Mouse (Mus musculus) spleen, postnatal 14 days (tissue): ENCODE measurements around the gene Arl2.

Source experiments
- DNase-seq, 2 experiments: peaks; one replicate each; pipeline ENCODE4 v3.0.0; 2021 to 2022; ENCODE audit warnings: low spot score in 2 of 2

Arl2 gene

GRCm38 (mm10) chr19:6126789-6127580 lies 14.4 kb downstream of the Arl2 start:
- DNase-seq: no peak

DNA sequence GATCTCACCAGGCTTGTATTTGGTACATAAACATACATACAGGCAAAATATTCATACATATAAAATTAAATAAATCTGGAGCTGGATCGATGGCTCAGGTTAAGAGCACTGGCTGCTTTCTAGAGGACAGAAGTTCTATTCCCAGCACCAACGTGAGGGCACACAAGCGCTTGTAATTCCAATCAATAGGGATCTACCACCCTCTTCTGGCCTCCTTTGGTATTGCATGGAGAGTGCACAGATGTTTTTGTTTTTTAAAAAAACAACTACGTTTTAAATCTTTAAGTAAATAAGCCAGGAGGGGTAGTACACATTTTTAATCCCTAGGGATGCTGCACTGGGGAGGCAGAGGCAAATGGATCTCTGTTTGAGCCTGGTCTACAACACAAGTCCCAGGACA lies 15.1 kb downstream of the Arl2 start:
- peak in 1 of 2 experiments; percentile 69 for DNase-seq

- no peak for DNase-seq
Measured at GRCm38 (mm10) chr19:6124898-6125297, 16.4 kb downstream of the Arl2 start.

DNA sequence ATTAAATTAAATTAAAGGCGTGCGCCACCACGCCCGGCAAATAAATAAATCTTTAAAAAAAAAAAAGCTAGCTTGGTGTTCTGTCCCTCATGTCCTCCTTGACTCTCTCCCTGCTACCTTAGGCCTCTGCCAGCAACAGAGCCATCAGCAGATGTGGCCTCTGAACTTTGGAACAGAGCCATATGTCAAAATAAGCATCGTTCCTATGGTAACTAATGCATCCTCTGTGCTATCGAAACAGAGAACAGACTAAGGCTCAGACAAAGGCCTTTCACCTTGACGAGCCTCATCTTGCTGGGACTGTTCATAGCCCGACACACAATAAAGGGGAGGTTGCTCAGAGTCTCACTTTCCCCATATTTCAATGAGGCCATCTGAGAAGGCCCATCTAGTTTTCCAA lies 18.0 kb downstream of the Arl2 start:
- DNase-seq: no peak

- no peak for DNase-seq
Measured at GRCm38 (mm10) chr19:6121761-6122160, 19.6 kb downstream of the Arl2 start.

GRCm38 (mm10) chr19:6118677-6119185 lies 22.6 kb downstream of the Arl2 start:
- no peak for DNase-seq

- DNase-seq: peak; percentile 76 to 80
Measured at GRCm38 (mm10) chr19:6117986-6118676, 23.2 kb downstream of the Arl2 start, which contains the start of gene Sac3d1. Sac3d1 (minus strand) TSS chr19:6118650.

DNA sequence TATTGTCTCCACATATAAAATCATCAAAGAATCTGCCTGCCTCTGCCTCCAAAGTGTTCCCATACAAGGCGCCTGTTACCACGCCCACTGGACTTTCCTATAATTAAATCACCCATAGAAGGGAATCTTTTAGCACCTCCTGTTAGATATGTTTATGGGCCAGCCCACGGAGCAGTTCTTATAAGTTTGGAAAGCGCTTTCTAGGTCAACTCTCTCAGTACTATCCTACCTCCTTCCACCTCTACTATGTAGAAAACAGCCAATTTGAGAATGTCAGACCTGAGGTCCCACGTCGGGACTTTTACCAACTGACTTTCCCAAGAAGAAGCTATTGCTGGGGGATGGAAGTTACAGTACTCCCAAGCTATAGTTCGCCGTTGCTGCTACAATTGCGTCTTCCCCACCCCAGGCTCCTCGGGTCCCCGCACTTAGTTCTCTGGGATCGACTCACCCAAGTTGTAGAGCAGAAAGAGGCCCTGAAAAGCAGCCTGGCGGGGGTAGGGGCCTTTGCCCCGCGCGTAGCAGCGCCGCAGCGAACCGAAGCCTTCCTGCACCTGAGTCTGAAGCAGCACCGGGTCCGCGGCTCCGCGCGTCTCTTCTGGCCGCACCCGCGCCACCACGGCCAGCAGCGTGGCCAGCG lies 23.9 kb downstream of the Arl2 start:
- no peak for DNase-seq

GRCm38 (mm10) chr19:6116113-6116850 lies 25.1 kb downstream of the Arl2 start:
- DNase-seq: no peak

DNA sequence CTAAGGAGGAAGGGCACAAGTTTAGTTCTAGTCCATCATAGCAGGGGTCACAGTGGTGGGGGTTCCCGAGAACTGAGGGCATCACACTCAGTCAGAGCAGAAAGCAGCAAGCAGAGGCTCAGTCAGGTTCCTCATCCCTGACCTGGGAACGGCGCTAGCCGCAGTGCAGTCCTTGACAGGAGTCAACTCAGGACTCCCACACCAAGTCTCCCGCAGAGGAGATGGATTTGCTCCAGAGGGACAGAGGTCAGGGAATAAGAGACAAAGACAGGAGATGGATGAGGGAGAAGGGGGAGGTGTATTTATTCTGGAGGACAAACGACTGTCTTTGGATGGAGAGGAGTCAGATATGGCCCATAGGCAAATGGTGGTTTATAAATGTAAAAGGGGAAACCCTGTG lies 28.2 kb downstream of the Arl2 start:
- no peak for DNase-seq

GRCm38 (mm10) chr19:6105586-6105985 lies 35.8 kb downstream of the Arl2 start, which contains the start of gene Naaladl1:
Naaladl1 (plus strand) TSS chr19:6105782.
- no peak for DNase-seq

GRCm38 (mm10) chr19:6104476-6104875 lies 36.9 kb downstream of the Arl2 start:
- DNase-seq: no peak

- peak; percentile 72 to 74 for DNase-seq
Measured at GRCm38 (mm10) chr19:6102169-6102853, 39.0 kb downstream of the Arl2 start.

DNA sequence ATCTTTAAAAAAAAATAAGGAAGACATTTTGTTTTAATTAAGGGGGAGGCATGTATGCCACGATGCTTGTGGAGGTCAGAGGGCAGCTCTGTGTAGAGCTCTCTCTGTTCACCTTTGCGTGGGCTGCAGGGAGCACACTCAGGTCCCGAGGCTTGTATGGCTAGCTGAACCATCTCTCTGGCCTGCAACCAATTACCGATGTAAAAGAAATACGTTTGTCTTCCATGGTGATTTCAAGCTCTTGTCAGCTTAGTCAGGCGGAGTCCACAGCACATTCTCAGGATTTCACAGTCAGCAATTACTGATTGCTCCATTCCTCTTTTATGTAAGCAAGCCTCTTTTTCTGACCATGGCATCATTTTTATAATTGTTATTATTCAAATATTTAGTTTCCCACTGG lies 40.2 kb downstream of the Arl2 start:
- DNase-seq: no peak

DNA sequence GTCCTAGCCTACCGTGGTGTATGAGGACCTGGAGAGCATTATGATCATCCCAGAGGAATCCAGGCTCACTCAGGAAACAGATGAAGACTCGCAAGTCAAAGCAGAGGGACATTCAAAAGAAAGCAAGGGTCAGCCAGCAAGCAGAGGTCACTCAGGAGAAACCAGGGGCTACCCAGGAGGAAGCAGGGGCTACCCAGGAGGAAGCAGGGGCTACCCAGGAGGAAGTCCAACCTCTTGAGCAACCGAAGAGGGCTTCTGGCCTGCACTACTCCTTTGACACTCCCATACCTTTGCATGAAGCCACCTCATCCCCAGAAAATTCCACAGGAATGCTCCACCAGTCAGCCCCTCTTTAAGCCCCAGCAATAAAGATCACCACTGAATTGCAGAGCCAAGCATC lies 43.5 kb downstream of the Arl2 start:
- DNase-seq: no peak

- DNase-seq: no peak
Measured at GRCm38 (mm10) chr19:6094119-6094518, 47.2 kb downstream of the Arl2 start, which contains the start of gene AC131692.1. AC131692.1 (plus strand) TSS chr19:6094419.

DNA sequence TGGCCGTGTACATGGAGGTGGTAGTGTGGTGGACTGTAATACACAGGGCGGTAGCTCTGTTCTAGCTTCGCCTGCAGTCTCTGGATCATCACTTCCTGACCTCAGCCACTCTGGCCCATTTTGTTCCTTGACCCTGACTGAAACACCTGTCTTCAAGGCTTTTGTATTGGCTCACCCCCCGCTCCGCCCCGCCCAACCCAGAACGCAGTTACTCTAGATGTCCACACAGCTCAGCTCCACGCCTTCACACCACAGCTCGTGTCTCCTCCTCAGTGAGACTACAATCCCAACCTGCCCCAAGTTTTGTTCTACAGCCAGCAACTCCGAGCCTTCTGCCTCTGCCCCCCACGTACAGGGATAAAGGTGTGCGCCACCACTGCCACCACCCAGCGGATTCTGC lies 52.5 kb downstream of the Arl2 start:
- DNase-seq: no peak

DNA sequence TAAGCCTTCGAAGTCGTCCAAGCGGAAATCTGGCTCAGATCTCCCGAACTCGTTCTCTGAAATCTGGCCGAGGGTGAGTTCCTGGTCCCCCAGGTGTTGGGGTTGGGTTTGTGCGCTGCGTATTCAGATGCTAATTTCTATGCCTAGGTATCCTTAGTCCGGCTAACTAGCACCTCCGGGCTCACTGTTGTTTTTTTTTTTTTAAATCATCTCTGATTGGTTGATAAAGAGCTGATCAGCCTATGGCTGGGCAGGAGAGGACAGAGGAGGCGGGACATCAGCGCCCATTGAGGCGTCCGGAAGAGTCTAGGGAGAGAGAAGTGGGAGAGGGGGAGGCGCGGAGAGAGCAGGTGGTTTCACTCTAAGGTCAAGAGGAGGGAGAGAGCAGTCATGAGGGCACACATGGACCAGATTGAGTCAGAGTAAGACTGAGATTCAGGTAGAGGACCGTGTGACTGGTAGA lies 55.9 kb downstream of the Arl2 start:
- peak; percentile 47 to 49 for DNase-seq

- peak; percentile 91 to 95 for DNase-seq
Measured at GRCm38 (mm10) chr19:6084478-6085248, 56.7 kb downstream of the Arl2 start, which contains the start of the genes Zfpl1 and Cdca5. Zfpl1 (minus strand) TSS chr19:6084956. Cdca5 (plus strand) TSS chr19:6084983.
